Mouse (Mus musculus): ENCODE data around the gene D3Ertd254e.

- TF ChIP-seq CTCF (IDR thresholded peaks at IDR 0.05; ENCODE audit: control insufficient read depth, insufficient read depth, low read length) (no peak), POLR2A (IDR thresholded peaks at IDR 0.05; ENCODE audit: borderline replicate concordance, control insufficient read depth, low read depth, low read length) (no peak)
Observed at GRCm38 (mm10) chr3:36171348-36171747, 20.5 kb downstream of the D3Ertd254e start.

Data from bone marrow, adult 2 months (tissue).